Mouse (Mus musculus): ENCODE measurements around the gene Apex2. TPM values are rescaled to one million over a fixed set of nuclear protein-coding genes. Genes with fewer than 3 reads are reported as not detected.

The Apex2 gene
- total RNA-seq (2021) (1 to 10 TPM; 6.5 to 9.6 TPM), polyA plus RNA-seq (2012; rRNA removed) (6.9 and 10.7 TPM in 2 replicates)
- long read RNA-seq, full-length matches to known transcripts = 5 of 7 reads
- long read RNA-seq, partial matches to known transcripts = 0 of 7 reads
- long read RNA-seq, other reads (novel, unspliced or antisense) = 2 of 7 reads

GRCm38 (mm10) chrX:150589696-150590095, at the start of gene Apex2:
Gene Apex2, minus strand, starts transcription at chrX:150589868.
- TF ChIP-seq EP300 (IDR thresholded peaks at IDR 0.05; ENCODE audit: insufficient read depth, low read depth, low read length) (no peak), POLR2A (IDR thresholded peaks at IDR 0.05; ENCODE audit: insufficient read depth, low read depth, low read length) (no peak), CTCF (IDR thresholded peaks at IDR 0.05) (no peak)
- Histone ChIP-seq H3K27ac (peak within 1 kb of the TSS; percentile 75), H3K79me2 (replicated peaks; ENCODE audit: control insufficient read depth, insufficient read depth, low read length) (no peaks in the 10 kb centered on the region), H3K4me1 (ENCODE audit: control insufficient read depth, insufficient read depth, low read length) (no peaks in the 10 kb centered on the region; the same call in none of the 2 replicates), H3K4me3 (peak within 1 kb of the TSS; percentile 57), H3K36me3 (ENCODE audit: control insufficient read depth, insufficient read depth, low read length) (no peaks in the 10 kb centered on the region), H3K27me3 (ENCODE audit: control insufficient read depth, insufficient read depth, low read length) (no peaks in the 10 kb centered on the region), H3K9ac (ENCODE audit: low read depth, low read length) (no peak within 1 kb of the TSS)
- no peak for DNase-seq
- WGBS = 56% methylated on average over 5 of the region's 5 CpGs
- intact Hi-C loops (cut with DNase I) = loop anchor here (10.0 kb wide), 1 partner anchor 225 kb away; the partner anchor contains the start of gene Maged2

- 39% methylated on average over 1 of the region's 1 CpGs for WGBS
- H3K4me1 ChIP-seq (ENCODE audit: control insufficient read depth, insufficient read depth, low read length) = no peaks in the 10 kb centered on the region
- no peak overlapping the region for H3K4me3 ChIP-seq
- H3K27me3 ChIP-seq (ENCODE audit: control insufficient read depth, insufficient read depth, low read length) = no peaks in the 10 kb centered on the region
- no peak overlapping the region for H3K9ac ChIP-seq (ENCODE audit: low read depth, low read length)
- DNase-seq = no peak
- intact Hi-C loops (cut with DNase I) = no loop called here
- H3K36me3 ChIP-seq (ENCODE audit: control insufficient read depth, insufficient read depth, low read length) = no peaks in the 10 kb centered on the region
- H3K79me2 ChIP-seq (replicated peaks; ENCODE audit: control insufficient read depth, insufficient read depth, low read length) = no peaks in the 10 kb centered on the region
- no peak overlapping the region for H3K27ac ChIP-seq
- TF ChIP-seq CTCF (IDR thresholded peaks at IDR 0.05) (no peak), POLR2A (IDR thresholded peaks at IDR 0.05; ENCODE audit: insufficient read depth, low read depth, low read length) (no peak), EP300 (IDR thresholded peaks at IDR 0.05; ENCODE audit: insufficient read depth, low read depth, low read length) (no peak)
These were observed 46.8 kb upstream of the Apex2 start for GRCm38 (mm10) chrX:150636421-150636820.

- peak overlapping the region; percentile 32; the same call in 1 of the 2 replicates for H3K27ac ChIP-seq
- 79% methylated on average over 2 of the region's 2 CpGs for WGBS
- H3K79me2 ChIP-seq (replicated peaks; ENCODE audit: control insufficient read depth, insufficient read depth, low read length) = no peaks in the 10 kb centered on the region
- no peaks in the 10 kb centered on the region for H3K27me3 ChIP-seq (ENCODE audit: control insufficient read depth, insufficient read depth, low read length)
- no peaks in the 10 kb centered on the region for H3K36me3 ChIP-seq (ENCODE audit: control insufficient read depth, insufficient read depth, low read length)
- H3K4me3 ChIP-seq = no peak overlapping the region
- H3K4me1 ChIP-seq (ENCODE audit: control insufficient read depth, insufficient read depth, low read length) = no peaks in the 10 kb centered on the region
- no peak for DNase-seq
- no peak for TF ChIP-seq POLR2A (IDR thresholded peaks at IDR 0.05; ENCODE audit: insufficient read depth, low read depth, low read length)
- TF ChIP-seq EP300 (IDR thresholded peaks at IDR 0.05; ENCODE audit: insufficient read depth, low read depth, low read length) = no peak
- no peak for TF ChIP-seq CTCF (IDR thresholded peaks at IDR 0.05)
- intact Hi-C loops (cut with DNase I) = loop anchor here (10.0 kb wide), 1 partner anchor 216 kb away; the partner anchor contains the start of gene Maged2
- H3K9ac ChIP-seq (ENCODE audit: low read depth, low read length) = no peak overlapping the region
These were observed 9.2 kb upstream of the Apex2 start for GRCm38 (mm10) chrX:150598882-150599281.

- Histone ChIP-seq H3K9ac (ENCODE audit: low read depth, low read length) (no peak overlapping the region; the same call in 1 of the 2 replicates), H3K27ac (no peak overlapping the region), H3K27me3 (ENCODE audit: control insufficient read depth, insufficient read depth, low read length) (no peaks in the 10 kb centered on the region), H3K36me3 (ENCODE audit: control insufficient read depth, insufficient read depth, low read length) (no peaks in the 10 kb centered on the region), H3K4me1 (ENCODE audit: control insufficient read depth, insufficient read depth, low read length) (no peaks in the 10 kb centered on the region; the same call in 1 of the 2 replicates), H3K79me2 (replicated peaks; ENCODE audit: control insufficient read depth, insufficient read depth, low read length) (no peaks in the 10 kb centered on the region), H3K4me3 (no peak overlapping the region)
- intact Hi-C loops (cut with DNase I) = loop anchor here (10.0 kb wide), 1 partner anchor 220 kb away; the partner anchor contains the start of gene Maged2
- no peak for DNase-seq
- 64% methylated on average over 9 of the region's 9 CpGs for WGBS
- TF ChIP-seq EP300 (IDR thresholded peaks at IDR 0.05; ENCODE audit: insufficient read depth, low read depth, low read length) (no peak), CTCF (IDR thresholded peaks at IDR 0.05) (no peak), POLR2A (IDR thresholded peaks at IDR 0.05; ENCODE audit: insufficient read depth, low read depth, low read length) (no peak)
These were observed 5.5 kb upstream of the Apex2 start for GRCm38 (mm10) chrX:150595016-150595760.

GRCm38 (mm10) chrX:150594176-150594575, 4.5 kb upstream of the Apex2 start:
- Histone ChIP-seq H3K4me3 (no peak overlapping the region), H3K27ac (no peak overlapping the region; the same call in 1 of the 2 replicates), H3K4me1 (ENCODE audit: control insufficient read depth, insufficient read depth, low read length) (no peaks in the 10 kb centered on the region; the same call in 1 of the 2 replicates), H3K36me3 (ENCODE audit: control insufficient read depth, insufficient read depth, low read length) (no peaks in the 10 kb centered on the region), H3K79me2 (replicated peaks; ENCODE audit: control insufficient read depth, insufficient read depth, low read length) (no peaks in the 10 kb centered on the region), H3K9ac (ENCODE audit: low read depth, low read length) (peak overlapping the region; percentile 33), H3K27me3 (ENCODE audit: control insufficient read depth, insufficient read depth, low read length) (no peaks in the 10 kb centered on the region)
- no peak for DNase-seq
- intact Hi-C loops (cut with DNase I) = loop anchor here (10.0 kb wide), 1 partner anchor 221 kb away; the partner anchor contains the start of gene Maged2
- TF ChIP-seq POLR2A (IDR thresholded peaks at IDR 0.05; ENCODE audit: insufficient read depth, low read depth, low read length) (no peak), CTCF (IDR thresholded peaks at IDR 0.05) (no peak), EP300 (IDR thresholded peaks at IDR 0.05; ENCODE audit: insufficient read depth, low read depth, low read length) (no peak)
- 55% methylated on average over 3 of the region's 3 CpGs for WGBS

Measured in heart, adult 2 months (tissue).